Mouse (Mus musculus): ENCODE measurements around the gene Itga2.

DNA sequence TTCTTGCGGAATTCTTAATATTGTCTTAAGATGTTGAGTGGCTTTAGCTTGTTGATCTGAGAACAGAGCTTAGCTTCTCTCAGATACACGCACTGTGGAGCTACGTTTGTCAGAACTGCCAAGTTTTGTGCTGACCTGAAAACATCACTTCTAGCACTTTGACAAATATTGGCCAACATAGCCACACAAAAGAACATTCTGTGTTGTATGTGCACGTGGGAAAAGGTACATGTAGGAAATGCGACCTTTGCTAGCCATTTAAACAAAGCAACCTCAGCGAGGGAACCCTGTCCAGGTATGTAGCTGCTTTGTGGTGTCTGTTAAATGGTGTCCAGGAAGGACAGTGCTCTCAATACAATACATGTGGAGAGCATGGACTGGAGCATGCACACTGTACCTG, 77.9 kb downstream of the Itga2 start:
- TF ChIP-seq USF1 (IDR thresholded peaks at IDR 0.05; ENCODE audit: low read depth) = no peak
- no peak for TF ChIP-seq CTCF (IDR thresholded peaks at IDR 0.05; ENCODE audit: control insufficient read depth, insufficient read depth, insufficient read length)
- no peak for TF ChIP-seq CEBPB (IDR thresholded peaks at IDR 0.05; ENCODE audit: low read depth)
- TF ChIP-seq MYOD1 (IDR thresholded peaks at IDR 0.05; ENCODE audit: control insufficient read depth, insufficient read length, low read depth) = no peak
- no peak for TF ChIP-seq FOSL1 (IDR thresholded peaks at IDR 0.05; ENCODE audit: insufficient read depth, low read length, poor library complexity, severe bottlenecking)
- TF ChIP-seq MAX (IDR thresholded peaks at IDR 0.05) = no peak

All from C2C12 (cell line).